Mouse (Mus musculus): ENCODE measurements at regions not wholly inside any gene's neighbourhood (a gene's known extent, or its start where the extent isn't known, plus 50 kb on each side); places are given as distances from the start of the nearest gene placed in this dataset.

DNA sequence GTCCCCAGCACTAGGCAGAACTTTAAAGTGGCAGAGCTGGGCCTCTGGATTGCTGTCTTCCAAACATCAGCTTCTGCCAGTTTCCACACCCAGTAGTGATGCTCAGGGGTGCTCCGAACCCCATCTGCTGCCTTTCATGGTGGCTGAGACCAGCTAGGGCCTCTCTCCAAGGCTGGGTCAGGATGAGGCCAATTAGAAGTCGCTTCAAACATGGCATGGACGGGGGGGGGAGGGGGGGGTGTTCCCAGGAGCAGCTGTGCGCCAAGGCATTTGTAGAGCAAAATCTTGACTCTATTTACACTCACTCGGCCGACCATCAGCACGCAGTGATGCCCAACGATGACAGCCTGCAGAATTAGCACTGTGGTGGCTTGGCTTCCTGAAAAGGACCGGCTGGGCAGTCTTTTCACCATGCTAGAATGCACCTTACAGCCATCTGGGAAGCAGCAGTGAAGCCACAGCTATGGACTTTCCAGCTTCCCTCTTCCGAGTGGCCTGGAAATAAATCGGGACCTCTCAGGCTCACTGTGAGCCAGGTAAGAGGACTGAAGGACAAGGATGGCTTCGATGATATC is 73.7 kb upstream of the Msx1 start:
- no peak for DNase-seq (ENCODE audit: extremely low spot score, low read depth, low spot score)

DNA sequence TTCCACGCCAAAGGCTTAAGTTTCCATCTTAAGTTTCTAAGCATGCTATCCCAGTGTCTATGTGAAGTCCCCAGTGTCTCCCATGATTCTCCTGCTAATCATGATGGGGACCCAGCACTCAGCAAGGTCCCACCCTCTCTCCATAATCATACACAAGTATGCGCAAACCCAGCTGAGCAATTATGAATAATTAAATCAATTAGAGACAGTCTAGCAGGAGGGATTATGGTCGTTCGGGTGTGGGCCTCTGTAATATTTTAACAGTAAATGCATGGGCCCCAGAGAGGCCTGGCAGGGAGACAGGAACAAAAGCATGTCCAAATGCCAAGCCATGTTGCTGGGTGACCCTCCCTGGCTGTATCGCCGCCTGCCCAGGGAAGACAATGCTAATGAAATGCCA is 73.1 kb upstream of the Msx1 start:
- no peak for DNase-seq (ENCODE audit: extremely low spot score, low read depth, low spot score)

DNA sequence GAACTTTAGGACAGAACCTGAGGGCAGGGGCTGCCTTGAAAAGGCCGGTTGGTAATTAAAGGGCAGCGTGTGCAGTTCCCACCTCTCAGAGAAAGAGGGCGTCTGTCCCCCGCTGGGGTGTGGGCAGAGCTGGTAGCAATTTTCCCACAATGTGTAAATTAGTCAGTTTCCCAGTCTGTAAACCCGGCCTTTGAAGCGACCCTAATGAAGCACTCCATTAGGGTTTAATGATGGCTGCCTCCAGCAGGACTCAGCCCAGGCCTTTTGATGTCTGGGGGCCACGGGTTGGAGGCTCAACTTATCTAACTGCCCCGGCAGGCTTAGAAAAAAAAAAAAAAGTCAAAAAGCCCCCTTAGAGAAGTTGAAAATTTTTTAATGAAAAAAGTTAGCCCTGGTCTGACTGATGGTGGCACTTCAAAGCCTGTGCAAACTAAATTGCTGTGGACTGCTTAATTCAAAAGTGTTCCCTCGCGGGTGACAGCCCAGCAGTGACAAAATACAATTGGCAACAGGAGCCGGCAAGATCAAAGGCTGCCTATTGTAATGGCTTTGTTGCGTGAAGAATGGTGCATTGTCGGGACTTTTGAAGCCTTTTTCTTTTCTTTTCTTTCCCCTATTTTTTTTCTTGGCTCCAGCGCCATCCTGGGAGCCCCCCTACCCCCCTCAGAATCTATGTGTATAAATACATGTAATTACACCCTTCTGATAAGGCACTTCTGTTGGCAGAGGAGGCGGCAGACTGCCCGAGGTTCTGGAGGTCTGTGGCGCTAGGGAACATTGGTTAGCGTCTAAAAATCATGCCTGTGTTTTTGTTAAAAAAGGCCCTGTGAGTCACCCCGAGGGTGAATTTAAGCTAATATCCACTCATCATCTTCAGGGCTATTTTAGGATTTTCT is 71.3 kb upstream of the Msx1 start:
- peak; percentile 67 for DNase-seq (ENCODE audit: extremely low spot score, low read depth, low spot score)

DNA sequence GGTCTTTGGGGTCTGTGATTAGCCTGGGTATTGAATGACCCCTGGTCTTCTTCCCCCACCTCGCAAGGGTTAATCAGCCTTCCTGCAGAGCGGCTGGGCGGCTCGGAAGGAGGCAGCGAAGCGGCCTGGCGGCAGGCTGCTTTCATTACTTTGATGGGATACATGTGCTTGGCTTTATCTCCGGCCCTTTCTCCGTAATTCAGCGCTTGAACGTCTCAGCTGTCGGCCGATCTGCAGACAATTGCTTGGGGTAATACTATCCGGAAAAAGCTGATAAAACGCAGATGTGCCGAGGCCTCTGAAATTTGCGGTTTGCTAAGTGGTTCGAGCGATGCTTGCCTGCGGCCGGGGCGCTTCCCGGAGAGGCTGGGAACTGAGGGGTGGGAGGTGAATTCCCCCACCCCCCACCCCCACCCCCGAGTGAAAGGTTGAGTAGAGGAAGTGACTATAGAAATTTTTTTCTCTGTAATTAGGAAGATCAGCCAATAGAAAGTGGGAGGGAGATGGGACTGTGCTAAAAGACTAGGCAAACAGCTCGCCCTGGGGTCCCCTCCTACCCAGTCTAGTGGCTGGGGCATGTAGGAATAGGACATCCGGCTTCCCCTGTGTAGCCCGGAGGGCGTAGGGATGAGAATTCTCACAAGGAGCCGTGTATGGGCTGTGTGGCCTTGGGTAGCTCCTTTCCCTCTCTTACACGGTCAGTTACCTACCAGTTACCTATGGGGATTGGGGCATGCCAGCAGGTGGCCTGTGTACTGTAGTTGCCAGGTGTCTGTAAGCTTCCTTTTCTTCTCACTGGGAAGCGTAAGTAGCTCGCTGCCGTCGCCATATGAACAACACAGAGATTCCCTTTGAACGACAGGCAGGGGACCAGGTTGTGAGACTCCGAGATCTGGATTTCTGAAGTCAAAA is 69.5 kb upstream of the Msx1 start:
- DNase-seq (ENCODE audit: extremely low spot score, low read depth, low spot score) = peak; percentile 77

DNA sequence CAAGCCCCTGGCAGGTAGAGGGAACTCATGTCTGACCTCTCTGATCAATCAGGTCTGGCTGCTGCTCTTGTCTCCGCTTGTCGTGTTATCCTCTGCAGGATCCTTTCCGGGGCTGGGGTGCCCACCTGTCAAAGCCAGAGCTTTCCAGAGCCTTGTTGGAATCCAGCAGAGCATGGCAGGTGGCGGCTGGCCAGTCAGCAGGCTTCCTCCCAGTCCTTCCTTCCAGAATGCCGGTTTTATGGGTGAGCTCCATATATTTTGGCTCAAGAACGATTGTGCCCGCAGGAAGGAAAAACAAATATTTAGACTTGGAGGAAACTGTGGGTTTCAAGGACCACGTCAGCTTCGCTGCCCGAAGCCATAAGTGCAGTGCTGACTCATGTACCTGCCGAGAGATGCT is 66.3 kb upstream of the Msx1 start:
- DNase-seq (ENCODE audit: extremely low spot score, low read depth, low spot score) = no peak

DNA sequence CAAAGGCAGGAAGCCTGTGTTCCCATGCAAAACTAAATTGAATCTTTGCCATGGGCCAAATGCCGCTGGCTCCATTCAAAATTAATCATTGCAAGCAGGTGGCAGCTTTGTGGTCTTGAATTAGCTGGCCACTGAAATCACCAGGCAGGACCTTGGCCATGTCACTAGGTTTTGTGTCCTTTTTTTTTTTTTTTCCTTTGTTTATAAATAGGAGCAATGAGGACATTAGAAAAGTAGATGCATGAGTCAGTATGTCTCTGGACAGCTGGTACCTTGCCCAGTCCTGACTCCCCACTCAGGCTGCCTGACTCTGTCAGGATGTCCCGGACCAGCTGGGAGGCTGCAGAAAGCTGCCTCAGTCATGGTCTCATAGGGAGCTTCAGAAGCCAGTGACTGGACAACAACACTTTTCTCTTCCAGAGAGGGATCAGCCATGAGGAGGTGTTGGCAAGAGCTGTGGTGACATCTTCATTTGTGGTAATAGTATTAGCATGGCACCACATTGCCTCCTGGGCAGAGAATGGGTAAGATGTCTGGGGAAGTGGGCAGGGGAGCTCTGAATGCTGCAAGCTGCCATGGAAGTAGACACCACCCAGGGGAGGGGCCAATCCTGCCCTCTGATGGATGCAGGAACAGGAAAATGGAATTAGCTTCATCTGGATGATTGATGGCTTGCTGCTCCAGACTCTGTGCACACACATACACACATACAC is 55.4 kb upstream of the Msx1 start:
- DNase-seq (ENCODE audit: extremely low spot score, low read depth, low spot score) = no peak

DNA sequence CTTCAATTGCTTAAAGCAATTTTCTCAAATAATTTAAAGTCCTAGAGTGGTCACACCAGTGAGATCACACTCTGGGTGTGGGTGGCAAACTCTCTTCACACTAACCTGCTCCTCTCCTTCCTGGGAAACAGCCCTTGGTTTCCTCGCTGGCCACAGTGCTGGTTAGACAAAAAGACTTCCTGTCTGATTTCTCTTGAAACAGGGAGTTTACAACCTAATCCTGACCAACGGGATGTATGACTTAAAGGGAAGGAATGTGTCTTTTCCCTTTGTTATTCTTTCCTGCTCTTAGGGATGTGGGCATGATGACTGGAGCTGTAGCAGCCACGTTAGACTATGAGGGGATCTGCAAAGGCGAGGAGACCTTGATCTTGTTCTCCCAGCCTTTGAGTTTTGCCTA is 51.9 kb upstream of the Msx1 start:
- no peak for DNase-seq (ENCODE audit: extremely low spot score, low read depth, low spot score)

DNA sequence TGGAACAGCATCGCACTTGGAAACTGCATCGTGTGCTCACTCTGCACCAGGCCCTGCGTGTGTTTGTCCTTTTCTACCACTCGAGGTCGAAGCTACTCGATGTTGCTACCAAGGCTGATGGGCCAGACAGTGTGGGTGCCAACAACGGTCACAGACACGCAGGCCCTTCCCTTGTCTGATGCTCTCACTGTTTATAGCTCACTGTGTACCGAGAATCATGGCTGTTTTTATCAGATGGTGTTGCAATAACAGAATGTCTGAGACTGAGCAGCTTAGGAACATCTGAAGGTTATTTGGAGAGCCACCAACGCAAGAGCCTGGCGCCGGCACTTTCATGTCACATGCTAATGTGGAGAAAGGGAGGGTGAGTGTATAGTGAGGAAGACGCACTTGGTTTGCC is 51.1 kb upstream of the Msx1 start:
- DNase-seq (ENCODE audit: extremely low spot score, low read depth, low spot score) = no peak

DNA sequence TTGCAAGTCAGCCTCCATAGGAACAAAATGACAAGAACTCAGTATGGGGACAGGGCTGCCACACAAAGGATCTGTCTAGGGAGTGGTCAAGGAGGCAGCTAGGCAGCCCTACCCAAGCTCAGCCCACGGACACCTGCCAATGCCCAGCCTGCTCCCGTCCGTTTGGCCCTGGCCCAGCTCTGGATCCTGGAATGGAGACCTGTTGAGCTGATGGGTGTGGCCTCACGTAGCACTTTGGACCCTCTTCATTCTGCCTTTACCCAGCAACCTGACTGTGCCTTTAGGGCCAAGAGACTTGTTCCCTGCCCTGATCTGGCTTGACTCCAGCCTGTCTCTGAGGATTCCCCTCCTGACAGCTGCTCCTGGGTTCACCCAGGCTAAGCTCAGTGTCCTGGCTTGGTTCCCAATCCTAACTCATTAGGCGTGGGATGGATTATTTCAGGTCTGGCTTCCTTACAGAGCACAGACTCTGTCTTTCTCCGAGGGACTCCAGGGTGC is 50.5 kb upstream of the Msx1 start:
- DNase-seq (ENCODE audit: extremely low spot score, low read depth, low spot score) = no peak

All from hindlimb bud, embryonic 11.5 days (tissue).